Mouse (Mus musculus) retina, postnatal 1 day (tissue): ENCODE measurements at regions not wholly inside any gene's neighbourhood (a gene's known extent, or its start where the extent isn't known, plus 50 kb on each side); places are given as distances from the start of the nearest gene placed in this dataset.
A peak's percentile ranks its signal among the peaks of the same experiment; 100 is the strongest.

ENCODE experiments used
- DNase-seq: peaks from one replicate; pipeline ENCODE4 v3.0.0-alpha.2; 2012

GRCm38 (mm10) chr1:121842381-121843075 is 274.7 kb upstream of the Ddx18 start:
- no peak for DNase-seq

- DNase-seq: no peak
These were observed 265.8 kb upstream of the Ddx18 start for GRCm38 (mm10) chr1:121833559-121833958.

GRCm38 (mm10) chr1:121830242-121830641 is 262.5 kb upstream of the Ddx18 start:
- peak; percentile 8 for DNase-seq

- DNase-seq: no peak
These were observed 255.2 kb upstream of the Ddx18 start for GRCm38 (mm10) chr1:121822950-121823349.

- DNase-seq: no peak
These were observed 235.5 kb upstream of the Ddx18 start for GRCm38 (mm10) chr1:121803338-121803737.

- no peak for DNase-seq
These were observed 234.7 kb upstream of the Ddx18 start for GRCm38 (mm10) chr1:121802476-121802875.

GRCm38 (mm10) chr1:121798502-121798901 is 230.7 kb upstream of the Ddx18 start:
- DNase-seq: peak; percentile 15

GRCm38 (mm10) chr1:121795024-121795786 is 227.4 kb upstream of the Ddx18 start:
- DNase-seq: no peak

- DNase-seq: no peak
These were observed 217.8 kb upstream of the Ddx18 start for GRCm38 (mm10) chr1:121785631-121786030.

- DNase-seq: no peak
These were observed 206.2 kb upstream of the Ddx18 start for GRCm38 (mm10) chr1:121773988-121774387.

GRCm38 (mm10) chr1:121771444-121771843 is 203.7 kb upstream of the Ddx18 start:
- DNase-seq: no peak

- DNase-seq: no peak
These were observed 203.1 kb upstream of the Ddx18 start for GRCm38 (mm10) chr1:121770936-121771335.

- DNase-seq: no peak
These were observed 192.3 kb upstream of the Ddx18 start for GRCm38 (mm10) chr1:121760086-121760485.

- DNase-seq: no peak
These were observed 177.4 kb upstream of the Ddx18 start for GRCm38 (mm10) chr1:121745181-121745580.

GRCm38 (mm10) chr1:121735113-121735719 is 167.4 kb upstream of the Ddx18 start:
- no peak for DNase-seq

GRCm38 (mm10) chr1:121734456-121735112 is 166.8 kb upstream of the Ddx18 start:
- no peak for DNase-seq

- no peak for DNase-seq
These were observed 141.6 kb upstream of the Ddx18 start for GRCm38 (mm10) chr1:121709317-121709860.

- no peak for DNase-seq
These were observed 140.5 kb upstream of the Ddx18 start for GRCm38 (mm10) chr1:121708301-121708700.

GRCm38 (mm10) chr1:121701826-121702225 is 134.0 kb upstream of the Ddx18 start:
- DNase-seq: peak; percentile 10

- no peak for DNase-seq
These were observed 86.1 kb upstream of the Ddx18 start for GRCm38 (mm10) chr1:121653901-121654300.

- DNase-seq: no peak
These were observed 82.3 kb upstream of the Ddx18 start for GRCm38 (mm10) chr1:121650071-121650470.

GRCm38 (mm10) chr1:121631466-121631865 is 63.7 kb upstream of the Ddx18 start:
- DNase-seq: no peak

GRCm38 (mm10) chr1:121620262-121620661 is 52.5 kb upstream of the Ddx18 start:
- DNase-seq: no peak
